Mouse (Mus musculus) hindbrain, embryonic 16.5 days (tissue): Measurements from ENCODE around the gene Cdk8. TPM values are rescaled to one million over a fixed set of nuclear protein-coding genes. Genes with fewer than 3 reads are reported as not detected.

Experiments used
- ATAC-seq: fragments of 200-750 bp; cut with Nextera tagmentation; 2 replicates; pipeline ENCODE4 v1.8.0; 2017; ENCODE audit warnings: moderate TSS enrichment, moderate library complexity
- H3K27ac ChIP-seq: fragments of 300-500 bp; sonication (generic); 2 replicates; pipeline ENCODE4 v1.5.1; 2014; ENCODE audit warnings: low read depth, mild to moderate bottlenecking, control low read depth, low read length, moderate library complexity
- H3K27me3 ChIP-seq: fragments of 300-500 bp; sonication (generic); replicated peaks from 2 replicates; pipeline ENCODE4 v1.6.1; 2014; ENCODE audit warnings: low read length; ENCODE audit not compliant: control insufficient read depth, insufficient read depth
- H3K36me3 ChIP-seq: fragments of 300-500 bp; sonication (generic); 2 replicates; pipeline ENCODE4 v1.6.1; 2014; ENCODE audit warnings: mild to moderate bottlenecking, low read length, moderate library complexity, mixed read lengths; ENCODE audit not compliant: control insufficient read depth, insufficient read depth
- H3K4me1 ChIP-seq: fragments of 300-500 bp; sonication (generic); 2 replicates; pipeline ENCODE4 v1.6.1; 2014; ENCODE audit warnings: low read depth, low read length; ENCODE audit not compliant: control insufficient read depth, insufficient read depth
- H3K4me2 ChIP-seq: fragments of 300-500 bp; sonication (generic); 2 replicates; pipeline ENCODE4 v1.6.1; 2014; ENCODE audit warnings: mild to moderate bottlenecking, low read length, control low read depth, moderate library complexity
- H3K4me3 ChIP-seq: fragments of 300-500 bp; sonication (generic); 2 replicates; pipeline ENCODE4 v1.5.1; 2014; ENCODE audit warnings: mild to moderate bottlenecking, low read length, control low read depth, moderate library complexity
- H3K9ac ChIP-seq: fragments of 300-500 bp; sonication (generic); 2 replicates; pipeline ENCODE4 v1.6.1; 2014; ENCODE audit warnings: low read depth, mild to moderate bottlenecking, control low read depth, low read length, moderate library complexity
- H3K9me3 ChIP-seq: fragments of 300-500 bp; sonication (generic); 2 replicates; pipeline ENCODE4 v1.6.1; 2014; ENCODE audit warnings: mild to moderate bottlenecking, low read length, moderate library complexity; ENCODE audit not compliant: control insufficient read depth
- WGBS: fragments of 180-500 bp; shearing (Covaris S2); extraction: QIAGEN DNeasy Blood & Tissue Kit; methylation state at CpG from one replicate; pipeline ENCODE4 v1.1.7; 2014; 5-methylcytosine and 5-hydroxymethylcytosine counted together
- polyA plus RNA-seq: library from polyadenylated mRNA; unstranded; fragments of >200 nt; fragmentation: Nextera tagmentation; extraction: Ambion mirVana; gene quantifications from 2 replicates; pipeline ENCODE4 v1.2.1, GENCODE M21; 2015

Gene Cdk8
- polyA plus RNA-seq, 1 experiment from 2014 or later = 11.2 TPM

DNA sequence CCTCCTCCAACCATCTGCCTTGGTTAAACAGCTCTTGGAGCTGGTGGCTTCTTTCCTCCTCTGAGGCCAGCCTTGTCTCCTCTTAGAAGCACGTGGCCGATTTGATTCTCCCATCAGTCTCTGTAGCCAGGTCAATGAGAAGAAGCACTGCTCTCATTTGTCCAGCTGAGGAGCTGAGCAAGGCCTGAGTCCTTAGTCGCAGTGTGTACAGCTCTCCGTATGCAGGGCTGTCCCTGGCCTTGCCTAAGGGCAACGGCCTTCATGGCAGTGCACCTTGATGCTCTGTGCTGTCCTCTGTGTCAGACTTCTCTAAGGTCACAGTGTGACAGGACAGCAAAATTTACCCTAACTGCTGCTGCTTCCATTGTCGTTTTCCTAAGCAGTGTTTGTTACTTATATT, 52.9 kb downstream of the Cdk8 start:
- H3K9ac ChIP-seq = no peak overlapping the region
- 91% methylated on average over 6 of the region's 6 CpGs for WGBS
- H3K36me3 ChIP-seq = peaks cover 14% of the 10 kb centered on the region
- no peak overlapping the region for H3K4me3 ChIP-seq
- no peak overlapping the region for H3K4me2 ChIP-seq
- H3K27me3 ChIP-seq = no peaks in the 10 kb centered on the region
- H3K27ac ChIP-seq = no peak overlapping the region
- H3K4me1 ChIP-seq = no peaks in the 10 kb centered on the region
- no peaks in the 10 kb centered on the region for H3K9me3 ChIP-seq
- no peak for ATAC-seq

DNA sequence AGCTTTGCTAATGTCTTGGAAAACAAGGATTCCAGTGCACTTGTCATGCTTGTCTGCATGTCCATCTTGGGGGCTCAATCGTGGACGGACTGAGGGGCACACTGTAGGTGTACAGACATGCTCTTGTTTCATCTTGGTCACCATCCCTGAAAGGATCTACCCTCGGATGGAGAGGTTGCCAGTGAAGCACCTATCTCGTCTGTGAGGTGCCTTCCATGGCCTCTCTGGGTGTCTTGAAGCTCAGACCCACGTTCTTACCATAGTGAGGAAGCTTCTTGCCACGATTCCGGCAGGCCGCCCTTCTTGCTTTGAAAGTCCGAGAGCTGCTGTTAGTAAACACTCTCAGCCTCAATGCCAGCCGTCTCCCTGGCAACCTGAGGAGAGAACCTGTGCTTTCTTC, 56.4 kb downstream of the Cdk8 start:
- ATAC-seq = no peak
- Histone ChIP-seq H3K4me2 (no peak overlapping the region), H3K4me3 (no peak overlapping the region), H3K9ac (no peak overlapping the region), H3K9me3 (no peaks in the 10 kb centered on the region), H3K27me3 (no peaks in the 10 kb centered on the region), H3K27ac (no peak overlapping the region), H3K36me3 (peaks cover 21% of the 10 kb centered on the region), H3K4me1 (no peaks in the 10 kb centered on the region)
- WGBS = 83% methylated on average over 10 of the region's 10 CpGs

DNA sequence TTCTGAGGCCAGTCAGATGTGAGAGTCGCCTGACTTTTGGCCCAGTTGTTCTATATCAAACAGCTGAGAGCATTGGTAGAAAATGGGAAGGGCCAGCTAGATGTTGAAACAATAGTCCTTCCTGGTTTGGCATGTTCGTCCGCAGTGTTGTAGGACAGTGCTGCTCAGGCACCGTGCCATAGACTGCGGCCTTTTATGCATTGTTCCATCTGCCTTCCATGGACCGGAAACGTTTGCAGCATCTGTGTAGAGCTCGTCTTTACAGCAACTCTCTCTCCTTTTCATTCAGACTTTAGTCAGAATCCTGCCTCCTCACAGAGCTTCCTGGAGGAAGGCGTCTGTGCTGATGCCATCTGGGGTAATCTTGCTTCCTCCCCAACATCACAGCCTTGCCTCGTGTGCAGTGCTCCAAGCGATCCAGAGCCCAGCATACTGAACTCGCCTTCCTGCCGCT, 57.0 kb downstream of the Cdk8 start:
- Histone ChIP-seq H3K4me3 (no peak overlapping the region), H3K27ac (no peak overlapping the region), H3K4me1 (no peaks in the 10 kb centered on the region), H3K4me2 (no peak overlapping the region), H3K27me3 (no peaks in the 10 kb centered on the region), H3K9ac (no peak overlapping the region), H3K9me3 (no peaks in the 10 kb centered on the region), H3K36me3 (peaks cover 21% of the 10 kb centered on the region)
- ATAC-seq = no peak
- 74% methylated on average over 13 of the region's 13 CpGs for WGBS

DNA sequence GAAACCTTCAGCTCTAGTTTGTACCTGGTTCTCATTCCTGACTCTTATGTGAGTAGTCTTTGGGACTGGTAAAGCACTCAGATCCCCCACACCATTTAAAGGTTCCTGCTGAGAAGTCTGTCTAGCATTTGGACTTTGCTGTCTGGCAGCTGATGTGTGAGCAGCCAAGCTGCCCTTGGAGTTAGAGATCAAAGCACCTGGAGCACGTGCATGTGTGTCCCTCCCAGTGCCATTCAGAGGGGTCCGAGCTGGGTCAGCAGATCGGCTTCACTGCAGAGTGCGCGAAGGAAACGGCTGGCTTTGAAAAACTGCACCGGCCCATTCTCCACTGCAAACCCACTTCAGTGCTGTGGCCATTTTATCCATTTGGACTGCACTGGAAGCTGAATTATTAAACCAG, 58.9 kb downstream of the Cdk8 start:
- H3K4me2 ChIP-seq = no peak overlapping the region
- H3K9ac ChIP-seq = no peak overlapping the region
- H3K27ac ChIP-seq = no peak overlapping the region
- no peaks in the 10 kb centered on the region for H3K27me3 ChIP-seq
- WGBS = 83% methylated on average over 7 of the region's 7 CpGs
- H3K4me1 ChIP-seq = no peaks in the 10 kb centered on the region
- no peak for ATAC-seq
- no peaks in the 10 kb centered on the region for H3K9me3 ChIP-seq
- no peak overlapping the region for H3K4me3 ChIP-seq
- peaks cover 21% of the 10 kb centered on the region for H3K36me3 ChIP-seq

DNA sequence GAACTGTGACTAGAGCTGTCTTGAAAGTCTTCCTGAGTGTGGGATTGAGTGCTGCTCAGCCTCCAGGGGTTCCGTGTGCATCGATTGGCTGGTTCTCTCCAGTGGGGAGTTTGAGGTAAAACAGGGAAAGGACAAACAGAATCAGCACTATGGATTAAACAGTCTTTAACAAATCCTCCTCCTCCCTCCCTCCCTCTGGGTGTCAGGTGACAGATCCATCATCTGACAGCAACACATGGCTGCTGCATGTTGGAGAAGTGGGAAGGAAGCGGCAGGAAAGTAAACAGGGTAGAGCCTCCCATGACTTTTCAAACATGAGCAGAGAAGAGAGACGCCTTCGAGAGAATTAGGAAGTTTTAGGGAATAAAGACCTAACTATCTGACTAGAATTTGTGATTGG, 59.4 kb downstream of the Cdk8 start:
- Histone ChIP-seq H3K4me2 (no peak overlapping the region), H3K9ac (no peak overlapping the region), H3K27ac (no peak overlapping the region), H3K27me3 (no peaks in the 10 kb centered on the region), H3K36me3 (peaks cover 21% of the 10 kb centered on the region), H3K4me1 (no peaks in the 10 kb centered on the region), H3K4me3 (no peak overlapping the region), H3K9me3 (no peaks in the 10 kb centered on the region)
- no peak for ATAC-seq
- WGBS = 87% methylated on average over 5 of the region's 5 CpGs

DNA sequence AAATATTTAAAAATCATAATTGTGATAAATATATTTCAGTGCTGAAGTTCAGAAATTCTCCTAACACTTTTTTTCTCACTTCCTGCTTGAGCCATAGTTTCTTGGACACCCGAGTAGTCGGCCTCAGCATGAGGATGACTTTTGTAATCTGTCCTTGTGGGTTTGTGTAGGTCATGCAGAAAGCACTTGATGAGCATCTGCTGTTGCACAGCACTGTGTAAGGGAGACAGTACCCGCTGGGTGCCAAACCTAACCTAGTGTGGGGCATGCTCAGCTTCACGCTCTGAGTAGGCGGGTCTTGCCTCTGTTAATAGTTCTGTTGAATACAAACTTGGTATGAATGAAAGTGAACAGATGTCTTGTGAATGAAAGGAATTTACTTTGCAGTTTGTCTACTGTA, 60.5 kb downstream of the Cdk8 start:
- H3K4me1 ChIP-seq = no peaks in the 10 kb centered on the region
- no peak overlapping the region for H3K27ac ChIP-seq
- 83% methylated on average over 5 of the region's 5 CpGs for WGBS
- no peak for ATAC-seq
- H3K27me3 ChIP-seq = no peaks in the 10 kb centered on the region
- no peak overlapping the region for H3K9ac ChIP-seq
- H3K4me2 ChIP-seq = no peak overlapping the region
- no peak overlapping the region for H3K4me3 ChIP-seq
- peaks cover 21% of the 10 kb centered on the region for H3K36me3 ChIP-seq
- H3K9me3 ChIP-seq = no peaks in the 10 kb centered on the region

DNA sequence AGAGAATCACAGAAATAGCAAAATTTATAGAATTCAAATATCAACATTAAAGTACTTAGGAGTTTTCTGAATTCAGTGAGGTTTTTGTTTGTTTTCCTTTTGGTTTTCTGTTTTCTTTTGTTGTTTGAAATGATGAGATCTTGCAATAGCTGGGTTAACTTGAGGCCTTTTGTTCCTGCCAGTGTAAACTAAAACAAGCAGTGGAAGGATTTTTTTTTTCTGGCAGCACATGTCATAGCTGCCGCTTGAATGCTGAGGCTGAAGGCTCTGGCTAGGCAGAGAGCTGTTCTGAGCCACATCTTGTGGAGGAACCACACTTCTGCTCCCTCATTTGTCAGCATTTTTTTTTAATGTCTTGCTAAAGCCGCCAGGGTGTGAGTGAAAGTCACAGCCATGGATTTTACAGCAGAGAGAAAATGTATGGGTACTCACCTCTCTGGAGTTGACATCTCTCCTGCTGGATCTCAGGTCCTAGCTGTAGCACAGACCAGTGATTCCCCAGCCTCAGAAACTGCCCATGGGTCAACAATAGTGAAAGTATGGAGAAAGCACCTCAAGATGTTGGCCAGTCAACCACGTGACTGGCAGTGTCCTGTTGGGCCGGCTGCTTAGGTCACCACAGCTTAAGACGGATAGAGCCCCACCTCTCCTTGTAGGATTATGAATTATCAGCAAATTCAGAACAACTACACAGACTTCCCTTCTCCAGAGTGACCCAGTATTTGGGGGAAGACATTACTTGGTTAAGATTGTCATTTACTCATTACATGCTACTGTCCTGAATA, 62.1 kb downstream of the Cdk8 start:
- no peaks in the 10 kb centered on the region for H3K9me3 ChIP-seq
- peaks cover 16% of the 10 kb centered on the region for H3K36me3 ChIP-seq
- WGBS = 85% methylated on average over 5 of the region's 5 CpGs
- H3K4me1 ChIP-seq = no peaks in the 10 kb centered on the region
- H3K9ac ChIP-seq = no peak overlapping the region
- H3K4me2 ChIP-seq = no peak overlapping the region
- H3K27ac ChIP-seq = no peak overlapping the region
- H3K27me3 ChIP-seq = no peaks in the 10 kb centered on the region
- H3K4me3 ChIP-seq = no peak overlapping the region
- ATAC-seq = no peak

DNA sequence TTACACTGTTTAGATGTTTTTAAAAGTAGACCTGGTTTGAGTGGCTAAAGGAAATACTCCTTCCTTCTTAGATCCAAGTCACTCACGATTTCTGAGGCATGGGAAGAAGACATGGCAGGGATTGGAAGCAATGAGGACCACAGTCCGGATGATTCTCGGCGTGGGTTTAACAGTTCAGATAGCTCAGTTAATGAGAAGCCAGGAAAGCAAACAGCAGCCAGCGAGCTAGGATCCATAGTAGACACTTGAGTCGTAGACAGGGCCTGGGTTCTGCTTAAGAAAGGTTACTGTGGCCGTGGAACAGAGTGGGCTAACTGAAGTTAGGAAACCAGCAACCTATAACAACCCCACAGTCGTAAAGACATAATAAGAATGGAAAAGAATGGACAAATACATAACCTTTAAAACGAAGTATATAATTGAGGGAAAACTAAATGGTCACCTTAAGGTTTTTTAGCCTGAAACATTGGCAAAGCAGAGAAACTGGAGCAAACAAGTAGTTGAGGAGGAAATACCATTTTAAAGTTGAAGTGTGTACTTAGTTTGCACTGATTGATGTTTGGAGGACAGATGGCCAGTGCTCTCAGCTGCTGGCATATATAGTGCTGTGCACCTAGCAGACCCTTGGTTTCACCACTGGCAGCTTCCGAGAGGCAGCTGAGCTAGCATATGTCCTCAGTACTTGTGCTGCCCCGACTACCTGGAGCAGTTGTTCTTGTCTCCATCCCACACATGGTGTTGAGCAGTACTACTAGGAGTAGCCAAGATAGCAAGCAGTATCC, 63.1 kb downstream of the Cdk8 start:
- Histone ChIP-seq H3K9ac (no peak overlapping the region), H3K27me3 (no peaks in the 10 kb centered on the region), H3K27ac (no peak overlapping the region), H3K4me1 (no peaks in the 10 kb centered on the region), H3K9me3 (no peaks in the 10 kb centered on the region), H3K4me2 (no peak overlapping the region), H3K4me3 (no peak overlapping the region), H3K36me3 (peaks cover 16% of the 10 kb centered on the region)
- 92% methylated on average over 11 of the region's 11 CpGs for WGBS
- no peak for ATAC-seq

DNA sequence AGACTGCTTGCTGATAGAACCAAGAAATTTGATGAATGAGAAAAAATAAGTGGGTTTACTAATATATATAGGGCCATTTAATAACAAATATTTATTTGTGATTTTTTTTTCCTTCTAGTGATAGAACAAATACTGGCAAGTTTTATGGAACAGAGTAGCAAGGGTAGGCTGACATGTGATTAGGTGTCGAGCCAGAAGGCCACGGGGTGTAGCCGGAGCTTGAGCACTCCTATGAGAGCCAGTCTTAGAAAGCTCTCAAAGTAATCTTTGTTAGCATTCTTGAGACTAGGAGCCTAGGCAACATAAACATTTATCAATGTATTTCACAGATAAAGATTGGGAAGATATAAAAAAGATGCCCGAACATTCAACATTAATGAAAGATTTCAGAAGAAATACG, 63.8 kb downstream of the Cdk8 start:
- peaks cover 19% of the 10 kb centered on the region for H3K36me3 ChIP-seq
- no peaks in the 10 kb centered on the region for H3K4me1 ChIP-seq
- H3K27ac ChIP-seq = no peak overlapping the region
- ATAC-seq = no peak
- no peak overlapping the region for H3K9ac ChIP-seq
- whole genome bisulfite sequencing = 94% methylated on average over 5 of the region's 5 CpGs
- no peaks in the 10 kb centered on the region for H3K27me3 ChIP-seq
- no peaks in the 10 kb centered on the region for H3K9me3 ChIP-seq
- H3K4me3 ChIP-seq = no peak overlapping the region
- H3K4me2 ChIP-seq = no peak overlapping the region
